ENCODE assay signal across 23 mouse cellular contexts in the genomic region with DNA sequence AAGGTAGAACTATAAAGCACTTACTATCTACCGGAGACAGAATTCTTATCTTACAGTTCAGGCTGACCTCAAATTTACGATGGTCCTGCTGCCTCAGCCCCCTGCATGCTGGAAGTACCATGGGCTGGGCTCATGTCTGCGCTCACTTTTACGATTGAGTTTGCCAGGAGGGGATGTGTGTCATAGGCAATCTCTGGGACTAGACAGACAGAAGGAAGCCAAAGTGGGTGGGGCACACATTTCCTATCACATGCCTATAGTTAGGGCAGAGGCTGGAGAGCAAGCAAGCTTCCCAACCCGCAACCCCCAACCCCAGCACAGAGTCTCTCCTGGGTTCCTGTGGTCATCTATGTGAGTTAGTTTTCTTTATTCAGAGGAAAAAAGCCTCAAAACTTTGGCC. TPM values are rescaled to one million over a fixed set of nuclear protein-coding genes. Genes with fewer than 3 reads are reported as not detected.
A peak's percentile ranks its signal among the peaks of the same experiment; 100 is the strongest.
DNase-seq lines count a peak whose midpoint lies in the region; ATAC-seq and TF ChIP-seq lines count a peak whose summit lies in the region.
"Had no signal": no experiment of that assay in that cellular context is flagged by ENCODE, and none has a peak within 500 bp of the region (broad histone marks: within the 10 kb centered on the region; RNA-seq: fewer than 3 reads in every experiment).

No protein-coding gene starts in this region.

- WGBS in kidney, adult 2 months, result 59% methylated on average over 5 of the region's 5 CpGs
- WGBS in lung, postnatal 0 days, result 60% methylated on average over 5 of the region's 5 CpGs

- no peak overlapping the region for H3K4me3 ChIP-seq in kidney, adult 2 months (ENCODE audit: insufficient read depth, low read depth, low read length)
- H3K4me3 ChIP-seq in lung, postnatal 0 days (ENCODE audit: low read depth, low read length), result no peak overlapping the region
- H3K4me3 ChIP-seq in brown adipose tissue, adult 24 weeks (ENCODE audit: insufficient read depth, low read depth, low read length), result no peak overlapping the region
- H3K4me3 ChIP-seq: erythroblast, embryonic 14.5 days; gastrocnemius, adult 2 months; heart, adult 2 months; heart, embryonic 15.5 days; hindbrain, embryonic 13.5 days; liver, embryonic 15.5 days; lung, embryonic 15.5 days; midbrain, embryonic 13.5 days; neural tube, embryonic 13.5 days had no signal

- TF ChIP-seq POLR2A in kidney, adult 2 months (IDR thresholded peaks at IDR 0.05; ENCODE audit: low read depth, low read length), result no peak

- no peak for TF ChIP-seq CTCF in kidney, adult 2 months (conservative IDR thresholded peaks at IDR 0.05; ENCODE audit: insufficient read depth, insufficient read length, low read depth, low read length)
- TF ChIP-seq CTCF in lung, postnatal 0 days (IDR thresholded peaks at IDR 0.05), result no peak

- peak; percentile 58 for DNase-seq in kidney, adult 2 months
- no peak for DNase-seq in kidney, postnatal 4 days
- no peak for DNase-seq in lung, postnatal 0 days (ENCODE audit: low spot score)
- DNase-seq in lung, postnatal 4 days, result no peak
- DNase-seq in liver, result no peak
- DNase-seq: adrenal gland, postnatal 14 days; cerebellum, adult 18-20 months; cerebellum, postnatal 10 days; gastrocnemius, adult 2 months; gastrocnemius, postnatal 36 days; heart, adult 2 months; heart, postnatal 36 days had no signal

- H3K4me1 ChIP-seq in kidney, adult 2 months (ENCODE audit: control insufficient read depth, insufficient read depth, low read length), result no peaks in the 10 kb centered on the region
- no peaks in the 10 kb centered on the region for H3K4me1 ChIP-seq in lung, postnatal 0 days (ENCODE audit: insufficient read depth, low read depth, low read length)
- H3K4me1 ChIP-seq in brown adipose tissue, adult 24 weeks (ENCODE audit: control insufficient read depth, insufficient read depth, insufficient read length, low read length), result no peaks in the 10 kb centered on the region
- H3K4me1 ChIP-seq: heart, embryonic 15.5 days; hindbrain, embryonic 13.5 days; liver, embryonic 15.5 days; lung, embryonic 15.5 days; midbrain, embryonic 13.5 days; neural tube, embryonic 13.5 days had no signal

- H3K27me3 ChIP-seq in kidney, adult 2 months (replicated peaks; ENCODE audit: control insufficient read depth, insufficient read depth, low read length), result no peaks in the 10 kb centered on the region
- no peaks in the 10 kb centered on the region for H3K27me3 ChIP-seq in lung, postnatal 0 days (replicated peaks; ENCODE audit: insufficient read depth, low read length)
- H3K27me3 ChIP-seq: heart, embryonic 15.5 days; hindbrain, embryonic 13.5 days; liver, embryonic 15.5 days; lung, embryonic 15.5 days; midbrain, embryonic 13.5 days; neural tube, embryonic 13.5 days had no signal

- H3K36me3 ChIP-seq in kidney, adult 2 months (ENCODE audit: control insufficient read depth, insufficient read depth, low read length), result no peaks in the 10 kb centered on the region
- no peaks in the 10 kb centered on the region for H3K36me3 ChIP-seq in lung, postnatal 0 days (ENCODE audit: insufficient read depth, low read length)
- H3K36me3 ChIP-seq: hindbrain, embryonic 13.5 days; liver, embryonic 15.5 days; lung, embryonic 15.5 days; midbrain, embryonic 13.5 days; neural tube, embryonic 13.5 days had no signal

- peak; percentile 47 for ATAC-seq in lung, postnatal 0 days
- ATAC-seq: forebrain, embryonic 16.5 days; intestine, embryonic 16.5 days; midbrain, embryonic 13.5 days had no signal

- TF ChIP-seq EP300 in lung, postnatal 0 days (IDR thresholded peaks at IDR 0.05), result no peak

- no peaks in the 10 kb centered on the region for H3K9me3 ChIP-seq in lung, postnatal 0 days (ENCODE audit: low read length)
- H3K9me3 ChIP-seq: heart, embryonic 15.5 days; hindbrain, embryonic 13.5 days; liver, embryonic 15.5 days; lung, embryonic 15.5 days; midbrain, embryonic 13.5 days; neural tube, embryonic 13.5 days had no signal

- H3K27ac ChIP-seq in kidney, adult 2 months (ENCODE audit: insufficient read depth, low read depth, low read length), result no peak overlapping the region
- no peak overlapping the region for H3K27ac ChIP-seq in lung, postnatal 0 days (ENCODE audit: low read length)
- peak overlapping the region; percentile 43 for H3K27ac ChIP-seq in brown adipose tissue, adult 24 weeks (replicated peaks; ENCODE audit: low read depth, low read length)
- H3K27ac ChIP-seq: gastrocnemius, adult 2 months; heart, adult 2 months; heart, embryonic 15.5 days; hindbrain, embryonic 13.5 days; liver, embryonic 15.5 days; lung, embryonic 15.5 days; macrophage; midbrain, embryonic 13.5 days; neural tube, embryonic 13.5 days had no signal

- no peak overlapping the region for H3K9ac ChIP-seq in lung, postnatal 0 days (replicated peaks; ENCODE audit: low read depth)
- H3K9ac ChIP-seq: heart, embryonic 15.5 days; hindbrain, embryonic 13.5 days; liver, embryonic 15.5 days; lung, embryonic 15.5 days; midbrain, embryonic 13.5 days; neural tube, embryonic 13.5 days had no signal

- H3K4me2 ChIP-seq in lung, postnatal 0 days (replicated peaks; ENCODE audit: low read depth, low read length), result no peak overlapping the region
- H3K4me2 ChIP-seq: heart, embryonic 15.5 days; hindbrain, embryonic 13.5 days; liver, embryonic 15.5 days; lung, embryonic 15.5 days; midbrain, embryonic 13.5 days; neural tube, embryonic 13.5 days had no signal

RNA-seq across cellular contexts. Expression of a gene that starts 59.8 kb away (rescaled TPM):
- 20.7 and 20.8 TPM in 2 replicates for polyA plus RNA-seq in kidney, adult 2 months (2012; rRNA removed)
- polyA plus RNA-seq in lung, postnatal 0 days (2015; fragmentation: Nextera tagmentation; extraction: Ambion mirVana), result 6.3 and 6.6 TPM in 2 replicates
- 13.8 and 22.9 TPM in 2 replicates for polyA plus RNA-seq in brown adipose tissue, adult 24 weeks (2012; ENCODE audit: insufficient read depth, insufficient read length, missing spikeins)
